Mouse (Mus musculus) cerebellum, adult 18-20 months (tissue): Measurements from ENCODE around the gene Olfr1118.
"Not testable (repeated sequence)": the region's sequence is repeated elsewhere in the genome, so short reads cannot be mapped to it uniquely, and the experiment has no call there.

Experiments
- DNase-seq, 2 experiments: peaks; one replicate each; pipeline ENCODE4 v3.0.0; 2021

The Olfr1118 gene

DNA sequence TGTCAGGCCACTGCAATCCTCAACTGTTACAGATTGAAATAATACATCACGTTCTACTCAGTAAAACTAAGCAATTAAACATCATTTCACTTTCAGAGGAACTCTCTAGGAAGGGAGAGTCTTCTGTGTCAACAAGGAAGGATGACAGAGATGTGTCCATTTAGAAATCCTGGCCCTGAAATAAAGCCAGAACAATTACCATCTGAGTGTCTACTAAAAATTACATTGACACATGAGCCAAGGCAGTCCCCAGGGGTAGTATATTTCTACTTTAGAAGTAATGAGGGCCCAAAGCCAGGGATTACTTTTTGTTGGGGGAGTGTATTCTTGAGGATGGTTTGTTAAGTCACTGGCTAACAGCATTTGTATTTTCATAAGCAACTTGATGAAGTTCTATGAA, at the start of gene Olfr1118:
Olfr1118 (plus strand) TSS at position 301 of the 400 bp plus-strand sequence.
- no peak for DNase-seq

DNA sequence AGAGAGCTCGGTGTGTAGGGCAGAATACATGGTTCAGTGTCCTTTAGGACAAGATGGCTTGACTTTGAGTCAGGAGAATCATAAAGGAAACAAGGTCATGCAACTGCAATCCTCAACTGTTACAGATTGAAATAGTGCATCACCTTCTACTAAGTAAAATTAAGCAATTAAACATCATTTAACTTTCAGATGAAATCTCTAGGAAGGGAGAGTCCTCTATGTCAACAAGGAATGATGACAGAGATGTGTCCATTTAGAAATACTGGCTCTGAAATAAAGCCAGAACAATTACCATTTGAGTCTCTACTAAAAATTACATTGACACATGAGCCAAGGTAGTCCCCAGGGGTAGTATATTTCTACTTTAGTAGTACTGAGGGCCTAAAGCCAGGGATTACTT, 40.1 kb upstream of the Olfr1118 start, which contains the start of gene Olfr1116:
Olfr1116 (plus strand) TSS at position 301 of the 400 bp plus-strand sequence.
- no peak for DNase-seq

DNA sequence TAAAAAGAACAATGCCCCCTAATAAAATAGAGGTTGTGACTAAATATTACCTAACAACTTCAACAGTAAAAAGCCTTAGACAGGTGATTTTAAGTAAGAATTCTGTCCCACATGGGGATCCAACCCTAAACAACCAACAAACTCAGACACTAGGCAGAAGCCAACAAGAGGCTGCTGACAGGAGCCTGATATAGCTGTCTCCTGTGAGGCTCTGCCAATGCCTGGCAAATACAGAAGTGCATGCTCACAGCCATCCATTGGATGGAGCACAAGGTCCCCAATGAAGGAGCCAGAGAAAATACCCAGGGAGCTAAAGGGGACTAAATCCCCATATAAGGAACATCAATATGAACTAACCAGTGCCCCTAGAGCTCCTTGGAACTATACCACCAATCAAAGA, 13.4 kb upstream of the Olfr1118 start:
- DNase-seq = not testable (repeated sequence)

DNA sequence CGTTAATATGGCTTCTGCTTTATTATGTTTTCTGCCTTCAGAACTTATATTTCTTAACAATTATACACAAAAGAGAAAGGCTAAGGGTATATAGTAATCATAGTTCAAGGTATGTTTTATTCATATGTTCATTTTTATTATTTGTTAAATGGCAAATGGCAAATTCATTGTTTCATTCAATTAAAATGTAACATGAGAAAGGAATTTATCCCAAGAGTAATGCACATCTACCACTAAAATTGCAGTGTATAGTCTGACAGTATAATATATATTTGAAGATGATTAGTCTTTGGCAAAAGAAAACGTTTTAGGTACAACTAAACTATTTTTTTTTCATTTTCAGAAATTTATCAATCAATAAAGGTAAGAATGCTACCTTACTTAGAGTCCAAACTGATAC, 47.1 kb downstream of the Olfr1118 start, which contains the start of gene Olfr1120:
Olfr1120 (plus strand) TSS at position 301 of the 400 bp plus-strand sequence.
- no peak for DNase-seq

DNA sequence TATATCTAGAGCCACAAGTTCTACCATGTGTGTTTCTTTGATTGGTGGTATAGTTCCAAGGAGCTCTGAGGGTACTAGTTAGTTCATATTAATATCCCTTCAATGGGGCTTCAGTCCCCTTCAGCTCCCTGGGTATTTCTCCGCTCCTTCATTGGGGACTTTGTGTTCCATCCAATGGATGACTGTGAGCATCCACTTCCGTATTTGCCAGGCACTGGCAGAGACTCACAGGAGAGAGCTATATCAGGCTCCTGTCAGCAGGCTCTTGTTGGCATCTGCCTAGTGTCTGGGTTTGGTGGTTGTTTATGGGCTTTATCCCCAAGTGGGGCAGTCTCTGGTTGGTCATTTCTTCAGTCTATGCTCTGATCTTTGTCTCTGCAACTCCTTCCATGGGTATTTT, 52.7 kb downstream of the Olfr1118 start:
- not testable (repeated sequence) for DNase-seq
